Mouse (Mus musculus) CH12.LX (cell line): Measurements from ENCODE around the gene Hsf4. TPM values are rescaled to one million over a fixed set of nuclear protein-coding genes. Genes with fewer than 3 reads are reported as not detected.

Source experiments
- DNase-seq: peaks from one replicate; pipeline ENCODE4 v3.0.0-alpha.2; 2013; ENCODE audit errors: extremely low read depth
- H3K27ac ChIP-seq: 2 replicates; pipeline ENCODE4 v1.5.1; 2012; ENCODE audit warnings: low read depth, mild to moderate bottlenecking, control low read depth, moderate library complexity; ENCODE audit not compliant: insufficient read depth
- H3K27me3 ChIP-seq: replicated peaks from 2 replicates; pipeline ENCODE3; 2012; ENCODE audit warnings: inconsistent platforms
- H3K36me3 ChIP-seq, 2 experiments: replicated peaks in 1 of 2; 2 replicates each; pipeline versions ENCODE3 to v1.6.1; 2012; ENCODE audit warnings: inconsistent platforms in 1 of 2, low read length in 1 of 2, mild to moderate bottlenecking in 1 of 2, mixed read lengths in 1 of 2, moderate library complexity in 1 of 2; ENCODE audit not compliant: control insufficient read depth in 1 of 2, insufficient read depth in 1 of 2
- H3K4me1 ChIP-seq, 2 experiments: 2 replicates each; pipeline ENCODE4 v1.6.1; 2012; ENCODE audit warnings: inconsistent platforms in 1 of 2, moderate library complexity in 1 of 2; ENCODE audit not compliant: insufficient read depth in 2 of 2, control insufficient read depth in 1 of 2
- H3K4me2 ChIP-seq: 2 replicates; pipeline ENCODE4 v1.6.1; 2012; ENCODE audit warnings: low read depth, mild to moderate bottlenecking, control low read depth; ENCODE audit not compliant: poor library complexity, insufficient read depth, severe bottlenecking
- H3K4me3 ChIP-seq, 3 experiments: fragments of 150-350 bp in 1 of 3; sonication (generic) in 1 of 3; replicated peaks in 1 of 3; 2 replicates each; pipeline versions ENCODE3 to v1.5.1; 2011 to 2012; ENCODE audit warnings: low read depth in 2 of 3, low read length in 2 of 3, mild to moderate bottlenecking in 2 of 3, moderate library complexity in 2 of 3, control low read depth in 1 of 3, improper control_type of control experiment in 1 of 3, inconsistent platforms in 1 of 3, mixed read lengths in 1 of 3; ENCODE audit not compliant: poor library complexity in 1 of 3
- H3K79me2 ChIP-seq: replicated peaks from 2 replicates; pipeline ENCODE4 v1.6.1; 2012; ENCODE audit warnings: mild to moderate bottlenecking, moderate library complexity; ENCODE audit not compliant: control insufficient read depth, poor library complexity, insufficient read depth, severe bottlenecking; ENCODE audit errors: extremely low read depth
- H3K9ac ChIP-seq: 2 replicates; pipeline ENCODE4 v1.6.1; 2012; ENCODE audit warnings: low read depth, mild to moderate bottlenecking, control low read depth, moderate library complexity; ENCODE audit not compliant: insufficient read depth
- H3K9me3 ChIP-seq: replicated peaks from 2 replicates; pipeline ENCODE3; 2012; ENCODE audit warnings: low read length, inconsistent platforms, mixed read lengths
- BHLHE40 ChIP-seq: IDR thresholded peaks from 2 replicates; pipeline ENCODE4 v1.6.1; 2011; ENCODE audit warnings: mild to moderate bottlenecking, low read depth, low read length, improper control_type of control experiment
- CHD1 ChIP-seq: IDR thresholded peaks from 2 replicates; pipeline ENCODE4 v1.6.1; 2012; ENCODE audit warnings: low read depth, low read length, improper control_type of control experiment, inconsistent platforms
- CHD2 ChIP-seq: IDR thresholded peaks from 2 replicates; pipeline ENCODE4 v1.6.1; 2011; ENCODE audit warnings: low read length, improper control_type of control experiment
- CTCF ChIP-seq, 2 experiments: IDR thresholded peaks in 1 of 2; conservative IDR thresholded peaks in 1 of 2; 2 replicates each; pipeline ENCODE4 v1.5.1; 2011 to 2012; ENCODE audit warnings: low read depth in 2 of 2, low read length in 2 of 2, improper control_type of control experiment in 1 of 2, inconsistent platforms in 1 of 2, mild to moderate bottlenecking in 1 of 2, moderate library complexity in 1 of 2
- E2F4 ChIP-seq: IDR thresholded peaks from 2 replicates; pipeline ENCODE4 v1.6.1; 2011; ENCODE audit warnings: low read depth, low read length, improper control_type of control experiment; ENCODE audit not compliant: insufficient replicate concordance
- ELF1 ChIP-seq: IDR thresholded peaks from 2 replicates; pipeline ENCODE4 v1.6.1; 2014; ENCODE audit warnings: low read depth, mild to moderate bottlenecking, inconsistent platforms, low read length, improper control_type of control experiment
- EP300 ChIP-seq: IDR thresholded peaks from 2 replicates; pipeline ENCODE4 v1.6.1; 2011; ENCODE audit warnings: low read length, improper control_type of control experiment
- ETS1 ChIP-seq: conservative IDR thresholded peaks from 2 replicates; pipeline ENCODE4 v1.6.1; 2012; ENCODE audit warnings: low read depth, mild to moderate bottlenecking, inconsistent platforms, low read length, improper control_type of control experiment, moderate library complexity
- GABPA ChIP-seq: IDR thresholded peaks from 2 replicates; pipeline ENCODE4 v1.6.1; 2012; ENCODE audit warnings: low read depth, low read length, improper control_type of control experiment, inconsistent platforms; ENCODE audit not compliant: insufficient replicate concordance
- HCFC1 ChIP-seq: IDR thresholded peaks from 2 replicates; pipeline ENCODE4 v1.6.1; 2012; ENCODE audit warnings: low read depth, mild to moderate bottlenecking, inconsistent platforms, low read length, improper control_type of control experiment
- IRF4 ChIP-seq: IDR thresholded peaks from 2 replicates; pipeline ENCODE4 v1.6.1; 2014; ENCODE audit warnings: low read depth, mild to moderate bottlenecking, inconsistent platforms, low read length, improper control_type of control experiment
- JUN ChIP-seq: IDR thresholded peaks from 2 replicates; pipeline ENCODE4 v1.6.1; 2011; ENCODE audit warnings: low read depth, mild to moderate bottlenecking, low read length, improper control_type of control experiment, moderate library complexity; ENCODE audit not compliant: insufficient read depth
- JUND ChIP-seq: conservative IDR thresholded peaks from 2 replicates; pipeline ENCODE4 v1.6.1; 2011; ENCODE audit warnings: low read depth, low read length, improper control_type of control experiment
- KAT2A ChIP-seq: IDR thresholded peaks from 2 replicates; pipeline ENCODE4 v1.6.1; 2012; ENCODE audit warnings: low read length, improper control_type of control experiment, inconsistent platforms; ENCODE audit not compliant: insufficient replicate concordance
- MAFK ChIP-seq: IDR thresholded peaks from 2 replicates; pipeline ENCODE4 v1.6.1; 2011; ENCODE audit warnings: low read length, improper control_type of control experiment; ENCODE audit not compliant: insufficient replicate concordance
- MAX ChIP-seq: IDR thresholded peaks from 2 replicates; pipeline ENCODE4 v1.6.1; 2011; ENCODE audit warnings: low read length, improper control_type of control experiment
- MAZ ChIP-seq: IDR thresholded peaks from 2 replicates; pipeline ENCODE4 v1.6.1; 2012; ENCODE audit warnings: low read depth, mild to moderate bottlenecking, inconsistent platforms, low read length, improper control_type of control experiment, moderate library complexity
- MEF2A ChIP-seq: IDR thresholded peaks from 2 replicates; pipeline ENCODE4 v1.6.1; 2014; ENCODE audit warnings: low read depth, mild to moderate bottlenecking, inconsistent platforms, low read length, improper control_type of control experiment, borderline replicate concordance
- MXI1 ChIP-seq: IDR thresholded peaks from 2 replicates; pipeline ENCODE4 v1.6.1; 2011; ENCODE audit warnings: mild to moderate bottlenecking, low read depth, low read length, improper control_type of control experiment
- MYC ChIP-seq: IDR thresholded peaks from 2 replicates; pipeline ENCODE4 v1.6.1; 2011; ENCODE audit warnings: low read depth, mild to moderate bottlenecking, improper control_type of control experiment, low read length
- NELFE ChIP-seq: IDR thresholded peaks from 2 replicates; pipeline ENCODE4 v1.6.1; 2011; ENCODE audit warnings: low read depth, low read length, improper control_type of control experiment
- NRF1 ChIP-seq: IDR thresholded peaks from 2 replicates; pipeline ENCODE4 v1.6.1; 2014; ENCODE audit warnings: low read depth, mild to moderate bottlenecking, inconsistent platforms, low read length, improper control_type of control experiment, moderate library complexity
- PAX5 ChIP-seq: IDR thresholded peaks from 2 replicates; pipeline ENCODE4 v1.6.1; 2012; ENCODE audit warnings: low read length, inconsistent platforms, mixed read lengths
- POLR2A ChIP-seq: IDR thresholded peaks from 2 replicates; pipeline ENCODE4 v1.6.1; 2011; ENCODE audit warnings: low read depth, mild to moderate bottlenecking, improper control_type of control experiment, low read length
- POLR2AphosphoS2 ChIP-seq: IDR thresholded peaks from 2 replicates; pipeline ENCODE4 v1.6.1; 2011; ENCODE audit warnings: low read depth, low read length, improper control_type of control experiment
- RAD21 ChIP-seq: IDR thresholded peaks from 2 replicates; pipeline ENCODE4 v1.6.1; 2011; ENCODE audit warnings: low read depth, mild to moderate bottlenecking, low read length, improper control_type of control experiment, moderate library complexity
- RCOR1 ChIP-seq: conservative IDR thresholded peaks from 2 replicates; pipeline ENCODE4 v1.6.1; 2012; ENCODE audit warnings: low read depth, mild to moderate bottlenecking, inconsistent platforms, low read length, improper control_type of control experiment
- SIN3A ChIP-seq: IDR thresholded peaks from 2 replicates; pipeline ENCODE4 v1.6.1; 2012; ENCODE audit warnings: low read length, improper control_type of control experiment, inconsistent platforms
- SMC3 ChIP-seq: IDR thresholded peaks from 2 replicates; pipeline ENCODE4 v1.6.1; 2011; ENCODE audit warnings: low read depth, low read length, improper control_type of control experiment
- TBP ChIP-seq: conservative IDR thresholded peaks from 2 replicates; pipeline ENCODE4 v1.6.1; 2011; ENCODE audit warnings: low read depth, low read length, improper control_type of control experiment
- TCF12 ChIP-seq: IDR thresholded peaks from 2 replicates; pipeline ENCODE4 v1.6.1; 2014; ENCODE audit warnings: low read depth, mild to moderate bottlenecking, inconsistent platforms, low read length, improper control_type of control experiment
- UBTF ChIP-seq: IDR thresholded peaks from 2 replicates; pipeline ENCODE4 v1.6.1; 2012; ENCODE audit warnings: low read depth, mild to moderate bottlenecking, inconsistent platforms, low read length, improper control_type of control experiment, moderate library complexity
- USF1 ChIP-seq: IDR thresholded peaks from 2 replicates; pipeline ENCODE4 v1.6.1; 2014; ENCODE audit warnings: low read depth, mild to moderate bottlenecking, inconsistent platforms, low read length, improper control_type of control experiment
- USF2 ChIP-seq: conservative IDR thresholded peaks from 2 replicates; pipeline ENCODE4 v1.6.1; 2011; ENCODE audit warnings: low read depth, low read length, improper control_type of control experiment
- ZC3H11A ChIP-seq: IDR thresholded peaks from 2 replicates; pipeline ENCODE4 v1.6.1; 2012; ENCODE audit warnings: low read depth, mild to moderate bottlenecking, inconsistent platforms, low read length, improper control_type of control experiment
- ZKSCAN1 ChIP-seq: IDR thresholded peaks from 2 replicates; pipeline ENCODE4 v1.6.1; 2012; ENCODE audit warnings: low read depth, inconsistent platforms, low read length, improper control_type of control experiment, borderline replicate concordance
- ZMIZ1 ChIP-seq: IDR thresholded peaks from 2 replicates; pipeline ENCODE4 v1.6.1; 2012; ENCODE audit warnings: low read depth, mild to moderate bottlenecking, inconsistent platforms, low read length, improper control_type of control experiment
- ZNF384 ChIP-seq: IDR thresholded peaks from 2 replicates; pipeline ENCODE4 v1.6.1; 2012; ENCODE audit warnings: low read depth, low read length, improper control_type of control experiment, inconsistent platforms
- dilution Hi-C: fragments of 300-500 bp; cut with MboI; formaldehyde crosslinking; loops from 2 replicates; pipeline ENCODE4 v1.14.3; 2020; ENCODE audit warnings: low sequenced_read_pairs; ENCODE audit not compliant: extremely low pct_unique_long_range_greater_than_20kb, extremely low pct_ligation_motif_present
- in situ Hi-C: fragments of 300-500 bp; cut with MboI; formaldehyde crosslinking; loops from 3 replicates; pipeline ENCODE4 v1.14.3; 2019; ENCODE audit warnings: low sequenced_read_pairs, low pct_ligation_motif_present, low pct_unique_long_range_greater_than_20kb, mixed read lengths
- polyA plus RNA-seq: library from polyadenylated mRNA; unstranded; fragments of >175 nt; gene quantifications from 2 replicates; pipeline ENCODE4 v1.2.1, GENCODE M21; 2012; ENCODE audit warnings: low read depth; ENCODE audit not compliant: insufficient read length
- total RNA-seq, 2 experiments: library from RNA; depleted of rRNA; stranded (reverse); fragments of 300-350 nt in 1 of 2; fragments of >200 nt in 1 of 2; gene quantifications; 2 replicates each; pipeline ENCODE4 v1.2.3; 2012 to 2014

Gene Hsf4
- total and polyA plus RNA-seq, 3 experiments, result 0.08 TPM; not detected in 2

DNA sequence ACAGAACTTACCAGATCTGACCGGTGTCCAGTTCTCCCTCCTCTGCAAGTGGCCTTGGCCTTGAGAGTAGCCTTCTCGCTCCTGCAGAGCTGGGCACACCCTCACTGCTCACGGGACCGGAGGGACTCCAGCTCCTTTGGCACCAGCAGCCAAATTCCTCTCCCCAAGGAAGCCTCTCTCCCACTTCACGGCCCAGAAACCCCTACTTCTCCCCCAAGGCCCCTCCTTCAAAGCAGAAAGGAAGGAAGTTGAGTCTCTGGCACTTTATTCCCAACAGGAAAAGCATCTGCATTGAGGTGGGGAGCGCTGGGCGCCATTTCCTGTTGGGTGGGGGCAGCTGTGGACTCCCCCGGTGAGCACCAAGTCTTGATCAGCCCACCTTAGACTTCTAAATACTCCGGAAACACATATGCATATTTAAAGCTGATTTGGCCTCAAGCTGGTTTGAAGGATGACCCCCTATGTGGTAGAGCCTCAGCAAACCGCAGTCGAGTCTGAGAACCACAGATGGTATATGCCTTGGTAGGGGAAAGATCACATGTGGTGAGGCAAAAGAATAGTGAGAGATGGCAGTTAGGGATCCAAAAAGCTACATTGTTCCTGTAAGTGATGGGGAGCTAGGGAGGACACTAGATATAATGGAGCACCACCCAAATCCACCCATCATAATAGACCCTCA, 26.4 kb downstream of the Hsf4 start, which contains the start of gene Exoc3l:
TSS of gene Exoc3l (minus strand) at position 207 of the 679 bp plus-strand sequence.
- dilution Hi-C loops (no loop called here), in situ Hi-C loops (no loop called here)
- peak; percentile 60 for DNase-seq
- Histone ChIP-seq H3K27me3 (no peaks in the 10 kb centered on the region), H3K79me2 (peaks cover 26% of the 10 kb centered on the region), H3K4me2 (peak within 1 kb of the TSS; percentile 88), H3K36me3 (peaks cover 11 to 38% of the 10 kb centered on the region in 2 experiments), H3K9ac (peak within 1 kb of the TSS; percentile 45)
- TF ChIP-seq RAD21, result no peak
- no peak for TF ChIP-seq JUND
- TF ChIP-seq EP300, result peak; percentile 44
- peak; percentile 36 for TF ChIP-seq ZMIZ1
- TF ChIP-seq CHD2, result no peak
- TF ChIP-seq TBP, result peak; percentile 54; the same call in 1 of the 2 replicates
- TF ChIP-seq MEF2A, result no peak
- no peak for TF ChIP-seq CTCF (conservative IDR thresholded peaks at IDR 0.05 in 1 of 2, IDR thresholded peaks at IDR 0.05 in 1 of 2; ENCODE audit: low read depth in 2 of 2, low read length in 2 of 2)
- TF ChIP-seq ELF1, result no peak
- no peak for TF ChIP-seq MAFK
- TF ChIP-seq BHLHE40, result no peak; the same call in 1 of the 2 replicates
- TF ChIP-seq JUN, result no peak
- no peak for TF ChIP-seq SMC3
- TF ChIP-seq RCOR1, result no peak
- TF ChIP-seq UBTF, result no peak
- TF ChIP-seq MAX, result peak; percentile 49; the same call in 1 of the 2 replicates
- TF ChIP-seq HCFC1, result no peak
- TF ChIP-seq CHD1, result no peak
- 0 out of 2 replicates have a peak, but pooled peaks have one; percentile 29 for TF ChIP-seq MYC
- TF ChIP-seq POLR2AphosphoS2, result no peak
- no peak for TF ChIP-seq PAX5
- TF ChIP-seq MAZ, result no peak
- no peak for TF ChIP-seq ZC3H11A
- peak; percentile 35 for TF ChIP-seq TCF12
- TF ChIP-seq IRF4, result no peak
- TF ChIP-seq USF2, result no peak
- 0 out of 2 replicates have a peak, but pooled peaks have one; percentile 8 for TF ChIP-seq NRF1
- TF ChIP-seq SIN3A, result no peak
- TF ChIP-seq E2F4, result no peak
- no peak for TF ChIP-seq POLR2A
- TF ChIP-seq GABPA, result no peak
- TF ChIP-seq KAT2A, result no peak
- 0 out of 2 replicates have a peak, but pooled peaks have one; percentile 39 for TF ChIP-seq MXI1
- no peak for TF ChIP-seq ZNF384
- no peak for TF ChIP-seq USF1
- TF ChIP-seq NELFE, result no peak
- no peak for TF ChIP-seq ZKSCAN1
- TF ChIP-seq ETS1, result no peak
- TF ChIP-seq, all 38 proteins: peak for 8
- Histone ChIP-seq H3K4me3 (peak within 1 kb of the TSS; percentile 82 to 96 (median 89)), H3K9me3 (no peaks in the 10 kb centered on the region), H3K27ac (peak within 1 kb of the TSS; percentile 65), H3K4me1 (peaks cover 8 to 47% of the 10 kb centered on the region in 2 experiments)
